8 mouse cellular contexts compared by ENCODE assay signal in genomic region chr7:39654563-39655286, GRCm38 (mm10).
DNase-seq lines count a peak whose midpoint lies in the region; ATAC-seq and TF ChIP-seq lines count a peak whose summit lies in the region.

No protein-coding gene starts in this region.

- H3K4me2 ChIP-seq in heart, embryonic 14.5 days (ENCODE audit: low read length), result peak overlapping the region; percentile 36; the same call in 1 of the 2 replicates
- H3K4me2 ChIP-seq in hindbrain, embryonic 13.5 days, result peak overlapping the region; percentile 28; the same call in 1 of the 2 replicates
- H3K4me2 ChIP-seq in midbrain, embryonic 14.5 days (ENCODE audit: low read length), result peak overlapping the region; percentile 35

- H3K27me3 ChIP-seq in heart, embryonic 14.5 days (ENCODE audit: control insufficient read depth, insufficient read depth, low read length), result no peaks in the 10 kb centered on the region
- no peaks in the 10 kb centered on the region for H3K27me3 ChIP-seq in hindbrain, embryonic 13.5 days
- H3K27me3 ChIP-seq in midbrain, embryonic 14.5 days (ENCODE audit: control insufficient read depth, insufficient read depth, low read length), result no peaks in the 10 kb centered on the region

- peak overlapping the region; percentile 8 to 45; a peak in 1 of 4 replicates for H3K27ac ChIP-seq in heart, embryonic 14.5 days (replicated peaks in 1 of 2; ENCODE audit: control insufficient read depth in 1 of 2, insufficient read depth in 1 of 2, low read depth in 2 of 2, low read length in 2 of 2)
- H3K27ac ChIP-seq in bone marrow macrophage, adult 2 months (ENCODE audit: insufficient read depth, low read depth, low read length), result peak overlapping the region; percentile 43
- no peak overlapping the region; the same call in 1 of the 2 replicates for H3K27ac ChIP-seq in hindbrain, embryonic 13.5 days
- no peak overlapping the region for H3K27ac ChIP-seq in midbrain, embryonic 14.5 days (replicated peaks; ENCODE audit: low read depth, low read length)

- H3K9ac ChIP-seq in heart, embryonic 14.5 days (ENCODE audit: low read length), result no peak overlapping the region
- H3K9ac ChIP-seq in hindbrain, embryonic 13.5 days, result no peak overlapping the region
- H3K9ac ChIP-seq in midbrain, embryonic 14.5 days (replicated peaks; ENCODE audit: low read length), result no peak overlapping the region

- no peaks in the 10 kb centered on the region for H3K36me3 ChIP-seq in heart, embryonic 14.5 days (ENCODE audit: control insufficient read depth, insufficient read depth, low read length)
- no peaks in the 10 kb centered on the region for H3K36me3 ChIP-seq in hindbrain, embryonic 13.5 days
- no peaks in the 10 kb centered on the region for H3K36me3 ChIP-seq in midbrain, embryonic 14.5 days (ENCODE audit: control insufficient read depth, insufficient read depth, low read length)

- intact Hi-C loops in heart, postnatal 10 days (cut with DNase I), result no loop called here
- intact Hi-C loops in left cerebral cortex, postnatal 10 days (cut with DNase I), result no loop called here

- H3K9me3 ChIP-seq in heart, embryonic 14.5 days (ENCODE audit: control insufficient read depth, low read length), result no peaks in the 10 kb centered on the region
- H3K9me3 ChIP-seq in hindbrain, embryonic 13.5 days, result no peaks in the 10 kb centered on the region
- no peaks in the 10 kb centered on the region for H3K9me3 ChIP-seq in midbrain, embryonic 14.5 days (ENCODE audit: control insufficient read depth, low read length)

- DNase-seq in heart, postnatal 10 days, result no peak
- peak; percentile 48 for DNase-seq in midbrain, embryonic 14.5 days
- DNase-seq in left cerebral cortex, postnatal 10 days (ENCODE audit: extremely low spot score in 1 of 2, low spot score in 2 of 2), result no peak
- no peak for DNase-seq in frontal cortex, postnatal 25 days (ENCODE audit: low spot score in 2 of 2)
- no peak for DNase-seq in lung, adult 2 months

- no peak for TF ChIP-seq POLR2A in bone marrow macrophage, adult 2 months (IDR thresholded peaks at IDR 0.05; ENCODE audit: borderline replicate concordance, low read depth, low read length)
- TF ChIP-seq POLR2A in lung, adult 2 months (IDR thresholded peaks at IDR 0.05; ENCODE audit: borderline replicate concordance, extremely low read depth, low read depth, low read length), result no peak

- TF ChIP-seq CTCF in bone marrow macrophage, adult 2 months (IDR thresholded peaks at IDR 0.05; ENCODE audit: low read depth, low read length), result no peak
- no peak for TF ChIP-seq CTCF in lung, adult 2 months (IDR thresholded peaks at IDR 0.05; ENCODE audit: insufficient read depth, low read length)

- peaks cover 0 to 2% of the 10 kb centered on the region in 2 experiments; a peak in 2 of 4 replicates for H3K4me1 ChIP-seq in heart, embryonic 14.5 days (ENCODE audit: control insufficient read depth in 2 of 2, insufficient read depth in 2 of 2, low read length in 2 of 2)
- H3K4me1 ChIP-seq in bone marrow macrophage, adult 2 months (ENCODE audit: control insufficient read depth, insufficient read depth, low read length), result peaks cover 7% of the 10 kb centered on the region
- H3K4me1 ChIP-seq in hindbrain, embryonic 13.5 days (replicated peaks), result peaks cover 9% of the 10 kb centered on the region
- H3K4me1 ChIP-seq in midbrain, embryonic 14.5 days (ENCODE audit: control insufficient read depth, insufficient read depth, low read length), result peaks cover 9% of the 10 kb centered on the region; the same call in 1 of the 2 replicates
- H3K4me1 ChIP-seq in lung, adult 2 months (ENCODE audit: control insufficient read depth, insufficient read depth, low read length), result no peaks in the 10 kb centered on the region; the same call in 1 of the 2 replicates

- no peak for ATAC-seq in heart, embryonic 14.5 days (ENCODE audit: insufficient number of reproducible peaks, insufficient read depth, low FRiP score, low read depth)
- peak; percentile 80 for ATAC-seq in hindbrain, embryonic 13.5 days (ENCODE audit: low FRiP score)
- peak; percentile 64 for ATAC-seq in midbrain, embryonic 14.5 days (ENCODE audit: low FRiP score, low TSS enrichment)

- no peak overlapping the region for H3K4me3 ChIP-seq in heart, embryonic 14.5 days (ENCODE audit: control insufficient read depth in 1 of 2, insufficient read depth in 1 of 2, low read depth in 1 of 2, low read length in 2 of 2)
- no peak overlapping the region for H3K4me3 ChIP-seq in bone marrow macrophage, adult 2 months (ENCODE audit: insufficient read depth, low read length)
- H3K4me3 ChIP-seq in hindbrain, embryonic 13.5 days, result no peak overlapping the region
- H3K4me3 ChIP-seq in midbrain, embryonic 14.5 days (replicated peaks; ENCODE audit: low read depth, low read length), result no peak overlapping the region
- H3K4me3 ChIP-seq in lung, adult 2 months (replicated peaks; ENCODE audit: extremely low read depth, low read depth, low read length), result no peak overlapping the region

- 17% methylated on average over 4 of the region's 4 CpGs for WGBS in heart, embryonic 14.5 days
- 22% methylated on average over 4 of the region's 4 CpGs for WGBS in hindbrain, embryonic 13.5 days
- WGBS in midbrain, embryonic 14.5 days, result 16% methylated on average over 4 of the region's 4 CpGs
- WGBS in lung, adult 2 months, result 21% methylated on average over 4 of the region's 4 CpGs

Comparison
In these comparisons a context has a peak if more than half of its experiments do, and no peak if none do; other contexts are left out.
1. H3K27ac ChIP-seq: peak in heart, embryonic 14.5 days (2 of 2) and bone marrow macrophage, adult 2 months (single experiment); none in hindbrain, embryonic 13.5 days (single experiment) and midbrain, embryonic 14.5 days (single experiment).
2. Peak in every context shown above with its lines, with median percentiles within 50 percentile points of each other: H3K4me2 ChIP-seq.